Mouse (Mus musculus) olfactory bulb, adult 2 months (tissue): ENCODE results near the gene Olfr1499. TPM values are rescaled to one million over a fixed set of nuclear protein-coding genes. Genes with fewer than 3 reads are reported as not detected.

Source experiments
- H3K27ac ChIP-seq: fragments of 200-500 bp; 2 replicates; pipeline ENCODE4 v1.5.1; 2012; ENCODE audit warnings: low read depth, low read length; ENCODE audit not compliant: insufficient read depth
- H3K4me1 ChIP-seq: fragments of 200-500 bp; 2 replicates; pipeline ENCODE4 v1.6.1; 2012; ENCODE audit warnings: low read length; ENCODE audit not compliant: control insufficient read depth, insufficient read depth
- H3K4me3 ChIP-seq: fragments of 200-500 bp; 2 replicates; pipeline ENCODE4 v1.5.1; 2012; ENCODE audit warnings: mild to moderate bottlenecking, low read depth, low read length, moderate library complexity; ENCODE audit not compliant: insufficient read depth
- CTCF ChIP-seq: fragments of 200-500 bp; IDR thresholded peaks from 2 replicates; pipeline ENCODE4 v1.5.1; 2012; ENCODE audit warnings: low read depth, mild to moderate bottlenecking, low read length, moderate library complexity; ENCODE audit not compliant: insufficient read depth
- POLR2A ChIP-seq: fragments of 200-500 bp; IDR thresholded peaks from 2 replicates; pipeline ENCODE4 v1.6.1; 2012; ENCODE audit warnings: mild to moderate bottlenecking, low read depth, low read length, moderate library complexity; ENCODE audit not compliant: insufficient read depth
- WGBS: fragments of 180-500 bp; shearing (Covaris S2); methylation state at CpG from one replicate; pipeline ENCODE4 v1.1.7; 2018; 5-methylcytosine and 5-hydroxymethylcytosine counted together
- polyA plus RNA-seq: library from polyadenylated mRNA; stranded (reverse); fragments of >200 nt; gene quantifications from 2 replicates; pipeline ENCODE4 v1.2.4, GENCODE M21; 2012; ENCODE audit warnings: low replicate concordance; ENCODE audit not compliant: missing spikeins, insufficient read depth, insufficient read length

Gene Olfr1499
- polyA plus RNA-seq, 1 experiment = not detected

- Histone ChIP-seq H3K4me1 (no peaks in the 10 kb centered on the region), H3K4me3 (no peak within 1 kb of the TSS), H3K27ac (no peak within 1 kb of the TSS)
- WGBS = 94% methylated on average over 1 of the region's 1 CpGs
- TF ChIP-seq POLR2A (no peak), CTCF (no peak)
These were observed 41.7 kb downstream of the Olfr1499 start, which contains the start of gene Olfr1496 for GRCm38 (mm10) chr19:13777578-13777977. Olfr1496 (plus strand) TSS chr19:13777878.

DNA sequence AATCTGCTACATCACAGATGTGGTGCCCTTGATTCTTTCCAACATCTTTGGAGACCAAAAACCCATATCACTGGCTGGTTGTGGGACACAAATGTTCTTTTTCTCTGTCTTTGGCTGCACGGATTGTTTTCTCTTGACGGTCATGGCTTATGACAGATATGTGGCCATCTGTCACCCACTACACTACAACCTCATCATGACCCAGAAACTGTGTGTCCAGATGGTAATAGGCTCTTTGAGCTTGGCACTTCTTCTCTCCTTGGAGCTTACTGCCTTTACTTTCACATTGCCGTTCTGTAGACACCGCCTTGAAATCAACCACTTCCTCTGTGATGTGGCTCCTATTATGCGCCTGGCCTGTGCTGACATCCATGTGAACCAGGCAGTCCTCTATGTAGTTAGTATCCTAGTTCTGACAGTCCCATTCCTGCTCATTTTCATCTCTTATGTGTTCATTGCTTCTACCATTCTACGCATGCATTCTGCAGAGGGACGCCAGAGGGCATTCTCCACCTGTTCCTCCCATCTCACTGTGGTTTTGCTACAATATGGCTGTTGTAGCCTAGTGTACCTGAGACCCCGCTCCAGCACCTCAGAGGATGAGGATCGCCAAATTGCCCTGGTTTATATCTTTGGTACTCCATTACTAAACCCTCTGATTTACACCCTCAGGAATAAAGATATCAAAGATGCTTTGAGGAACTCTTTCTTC lies 50.5 kb downstream of the Olfr1499 start:
- Histone ChIP-seq H3K4me3 (no peak overlapping the region), H3K4me1 (no peaks in the 10 kb centered on the region), H3K27ac (no peak overlapping the region)
- no peak for TF ChIP-seq CTCF
- no peak for TF ChIP-seq POLR2A
- WGBS = 92% methylated on average over 9 of the region's 9 CpGs

DNA sequence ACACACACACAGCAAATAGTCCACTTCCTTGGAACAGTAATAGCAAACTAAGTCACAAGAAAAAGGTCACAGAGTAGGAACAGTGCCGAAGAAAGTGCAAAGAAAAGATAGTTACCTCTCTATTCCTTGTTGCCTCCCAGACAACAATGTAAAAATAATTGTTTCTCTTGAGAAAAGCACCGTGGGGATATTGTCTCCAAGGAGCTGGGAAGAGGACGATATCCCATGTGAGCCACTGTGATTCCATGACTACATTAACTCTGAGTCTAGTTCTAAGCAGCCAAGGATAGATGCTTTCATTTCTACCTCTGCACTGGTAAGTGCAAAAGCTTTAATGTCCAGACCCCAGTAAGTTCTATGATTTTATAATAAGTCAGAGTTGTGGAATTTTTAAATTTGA lies 54.9 kb downstream of the Olfr1499 start, which contains the start of gene Olfr1495:
Olfr1495 (plus strand) TSS at position 301 of the 400 bp plus-strand sequence.
- H3K4me1 ChIP-seq = no peaks in the 10 kb centered on the region
- no peak within 1 kb of the TSS for H3K4me3 ChIP-seq
- WGBS = 74% methylated on average over 3 of the region's 3 CpGs
- no peak for TF ChIP-seq POLR2A
- no peak for TF ChIP-seq CTCF
- H3K27ac ChIP-seq = no peak within 1 kb of the TSS

Other genes with a start within 250 kb of the Olfr1499 start
- gene Olfr1484, start 235.9 kb downstream of the Olfr1499 start, polyA plus RNA-seq = not detected in 2 replicates
- gene Olfr1487, start 202.1 kb downstream of the Olfr1499 start, polyA plus RNA-seq = not detected in 2 replicates
- not detected in 2 replicates for gene Olfr1489, start 187.8 kb downstream of the Olfr1499 start, polyA plus RNA-seq
- not detected in 2 replicates for gene Olfr1490, start 168.4 kb downstream of the Olfr1499 start, polyA plus RNA-seq
- gene Olfr1491, start 122.2 kb downstream of the Olfr1499 start, polyA plus RNA-seq = not detected in 2 replicates
- gene Olfr1493-ps1, start 96.2 kb downstream of the Olfr1499 start, polyA plus RNA-seq = not detected in 2 replicates
- not detected in 2 replicates for gene Olfr1494, start 79.7 kb downstream of the Olfr1499 start, polyA plus RNA-seq
- not detected in 2 replicates for gene Olfr1495, start 54.8 kb downstream of the Olfr1499 start, polyA plus RNA-seq
- not detected in 2 replicates for gene Olfr1496, start 41.6 kb downstream of the Olfr1499 start, polyA plus RNA-seq
- not detected in 2 replicates for gene Olfr1497, start 21.2 kb downstream of the Olfr1499 start, polyA plus RNA-seq
- gene Olfr1500, start 11.0 kb upstream of the Olfr1499 start, polyA plus RNA-seq = not detected in 2 replicates
- not detected in 2 replicates for gene Olfr1501, start 31.2 kb upstream of the Olfr1499 start, polyA plus RNA-seq
- not detected in 2 replicates for gene Olfr1502, start 42.3 kb upstream of the Olfr1499 start, polyA plus RNA-seq
- gene Olfr1504, start 78.5 kb upstream of the Olfr1499 start, polyA plus RNA-seq = not detected in 2 replicates
- gene Olfr1505, start 94.1 kb upstream of the Olfr1499 start, polyA plus RNA-seq = not detected in 2 replicates